Mouse (Mus musculus) kidney, adult 8-10 months (tissue): Measurements from ENCODE around the gene Arfip1.

Source experiments
- DNase-seq, 2 experiments: peaks; one replicate each; pipeline ENCODE4 v3.0.0; 2022

The Arfip1 gene

DNA sequence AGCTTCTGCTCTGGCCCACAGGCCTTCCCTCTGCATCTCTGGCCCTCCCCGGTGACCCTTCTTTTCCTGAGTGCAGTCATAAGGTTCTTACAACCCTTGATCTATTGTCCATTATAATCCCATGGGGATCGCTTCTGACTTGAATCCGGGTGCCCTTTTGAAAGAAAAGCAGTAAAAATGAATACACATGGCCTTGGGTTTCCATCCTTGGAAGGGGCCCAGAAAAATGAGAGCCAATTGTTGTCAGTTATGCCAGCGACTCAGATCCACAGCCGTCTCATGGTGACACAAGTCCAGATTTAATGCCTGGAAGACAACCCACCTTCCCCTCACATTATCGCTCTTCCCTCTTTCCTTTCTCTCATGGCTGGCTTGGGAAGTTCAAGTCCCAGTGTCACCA is 100.3 kb downstream of the Arfip1 start:
- no peak for DNase-seq

- DNase-seq: peak; percentile 33 to 49
These were observed 101.3 kb downstream of the Arfip1 start for GRCm38 (mm10) chr3:84481104-84481503.

GRCm38 (mm10) chr3:84480006-84480897 is 102.2 kb downstream of the Arfip1 start, which contains the start of gene Fhdc1:
TSS of gene Fhdc1 (minus strand) at chr3:84480429.
- peak; percentile 56 to 62 for DNase-seq

DNA sequence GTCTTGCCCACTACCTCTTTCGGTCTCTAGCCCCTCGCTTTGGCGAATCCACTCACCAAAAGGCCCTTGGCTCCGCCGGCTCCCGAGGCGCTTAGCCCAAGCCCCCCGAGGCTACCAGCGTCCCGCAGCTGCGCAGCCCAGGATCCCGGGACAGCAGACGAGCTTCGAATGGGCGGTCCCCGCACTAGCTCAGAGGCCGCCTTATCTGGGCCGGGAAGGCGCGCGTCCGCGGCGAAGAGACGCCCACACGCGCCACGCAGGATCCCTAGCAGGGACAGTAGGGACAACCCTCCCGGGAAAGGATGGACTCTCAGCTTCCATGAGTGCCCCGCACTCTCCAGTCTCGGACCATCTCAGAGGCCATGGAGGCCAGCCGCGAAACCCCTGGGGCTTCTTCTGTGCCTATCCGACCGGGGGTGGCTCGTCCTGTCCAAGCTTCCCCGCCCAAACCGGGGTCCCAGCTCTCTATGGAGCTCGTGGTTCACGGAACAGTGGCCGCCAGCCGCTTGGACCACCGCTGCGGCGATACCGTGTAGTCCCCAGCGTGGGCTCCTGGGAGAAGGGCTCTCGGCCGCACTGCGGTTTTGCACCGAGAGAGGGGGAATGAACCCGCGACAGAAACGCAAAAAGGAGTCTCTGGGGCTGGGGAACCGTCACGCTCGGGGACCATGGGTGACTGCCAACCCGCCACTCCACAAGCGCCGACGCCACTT is 103.0 kb downstream of the Arfip1 start:
- DNase-seq: peak; percentile 31 to 40

- DNase-seq: no peak
These were observed 103.5 kb downstream of the Arfip1 start for GRCm38 (mm10) chr3:84478896-84479292.

DNA sequence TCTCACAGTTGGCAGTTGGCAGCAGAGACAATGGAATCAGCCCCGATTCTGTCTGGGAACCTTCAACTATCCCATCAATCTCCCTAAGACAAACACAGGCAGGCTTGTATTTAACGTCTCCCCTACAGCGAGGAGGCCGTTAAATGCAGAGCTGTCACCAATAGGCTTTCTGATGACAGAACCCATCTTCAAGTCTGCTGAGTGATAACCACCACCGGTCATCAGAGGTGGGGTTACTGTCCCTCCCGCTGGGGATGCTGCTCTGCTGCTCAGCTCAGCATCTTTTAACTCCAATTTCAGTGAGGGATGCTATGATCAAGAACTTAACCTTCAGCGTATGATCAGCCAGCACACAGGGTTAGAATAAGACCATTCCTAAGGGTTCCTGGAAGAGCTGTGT is 104.2 kb downstream of the Arfip1 start:
- DNase-seq: no peak

DNA sequence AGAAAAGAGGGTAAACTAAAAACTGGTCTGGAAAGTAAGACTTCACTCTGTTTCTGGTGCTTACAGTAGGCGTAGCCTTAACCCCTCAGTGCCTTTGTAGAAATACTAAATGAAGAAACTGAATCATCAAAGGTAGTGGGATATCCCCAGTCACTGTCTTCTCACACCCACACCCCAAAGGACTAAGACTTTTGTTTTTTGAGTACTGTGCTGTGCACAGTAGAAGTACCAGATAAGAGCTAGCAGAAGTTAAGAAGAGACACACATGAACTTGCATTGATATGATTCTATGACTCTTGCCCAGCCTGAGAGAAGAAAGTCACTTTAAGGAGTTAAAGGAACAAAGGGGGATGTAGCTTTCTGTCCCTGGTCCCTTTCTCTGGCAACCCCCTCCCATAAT is 104.9 kb downstream of the Arfip1 start:
- DNase-seq: no peak

DNA sequence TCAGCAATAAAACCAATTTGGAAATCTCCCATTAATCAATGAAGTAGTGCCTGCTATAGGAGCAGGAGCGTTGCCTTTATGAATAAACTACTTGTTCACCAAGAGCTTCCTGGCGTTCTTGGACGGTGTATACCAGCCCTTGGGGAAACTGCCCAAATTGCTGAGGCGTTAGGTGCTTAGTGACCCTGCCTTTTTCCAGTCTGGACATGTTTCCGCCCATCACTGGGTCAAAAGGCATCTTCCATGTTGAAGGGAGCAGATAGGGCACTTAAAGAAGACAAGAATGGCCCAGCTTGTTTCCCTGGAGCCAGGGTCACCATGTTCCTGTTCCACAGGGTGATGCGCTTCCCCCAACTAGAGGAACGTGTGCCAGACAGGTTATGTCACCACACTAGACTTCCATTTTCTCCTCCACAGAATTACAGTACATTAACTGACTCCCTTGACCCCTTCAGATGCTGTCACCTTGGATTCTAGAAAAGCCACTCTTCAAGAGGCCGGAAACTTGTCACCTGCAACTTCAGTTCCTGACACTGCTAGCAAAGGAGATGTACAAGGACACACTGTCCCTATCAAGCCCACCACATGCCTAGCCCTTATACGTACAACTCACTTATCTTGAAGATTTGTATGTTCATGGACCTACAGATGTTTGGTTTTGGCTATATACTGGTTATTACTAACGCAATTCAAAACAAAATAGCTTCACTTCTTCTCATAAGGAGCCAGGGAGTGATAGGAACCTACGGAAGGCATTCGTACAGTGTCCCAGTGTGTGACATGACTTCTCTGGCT is 107.2 kb downstream of the Arfip1 start:
- no peak for DNase-seq

DNA sequence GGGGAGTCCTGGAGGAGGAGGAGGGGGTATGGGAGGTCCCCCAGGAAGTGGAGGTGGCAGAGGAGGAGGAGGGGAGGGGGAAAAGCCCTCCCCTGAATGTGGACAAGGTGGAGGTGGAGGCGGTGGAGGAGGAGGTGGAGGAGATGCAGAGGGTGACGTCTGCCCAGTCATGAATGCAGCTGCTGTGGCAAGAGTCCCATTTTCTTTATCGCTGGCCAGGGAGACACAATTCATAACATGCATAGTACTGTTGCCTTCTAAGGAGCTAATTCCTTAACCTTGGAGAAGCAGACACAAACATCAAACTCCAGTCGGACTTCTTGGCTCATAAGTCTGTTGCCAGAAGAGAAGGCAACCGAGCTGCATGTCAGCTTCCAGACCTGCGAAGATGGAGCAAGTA is 108.0 kb downstream of the Arfip1 start:
- no peak for DNase-seq

DNA sequence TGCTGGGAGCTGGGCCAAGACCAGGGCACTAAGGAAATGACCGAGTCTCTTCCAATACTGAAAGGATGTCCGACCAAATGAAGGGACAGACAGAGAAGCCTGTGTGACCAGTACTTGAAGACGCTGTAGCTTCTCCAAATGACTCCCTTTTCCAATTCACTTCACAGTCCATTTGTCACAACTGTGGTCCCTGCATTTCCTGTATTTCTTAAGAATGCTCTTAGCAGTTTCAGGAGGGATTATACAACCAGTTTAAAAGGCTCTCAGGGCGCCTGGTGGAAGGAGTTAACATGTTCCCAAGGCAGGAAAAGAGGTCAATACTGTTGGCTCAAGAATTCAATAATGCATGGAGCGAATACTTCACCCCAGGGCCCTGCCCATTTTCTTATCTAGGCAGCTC is 109.5 kb downstream of the Arfip1 start:
- DNase-seq: no peak

DNA sequence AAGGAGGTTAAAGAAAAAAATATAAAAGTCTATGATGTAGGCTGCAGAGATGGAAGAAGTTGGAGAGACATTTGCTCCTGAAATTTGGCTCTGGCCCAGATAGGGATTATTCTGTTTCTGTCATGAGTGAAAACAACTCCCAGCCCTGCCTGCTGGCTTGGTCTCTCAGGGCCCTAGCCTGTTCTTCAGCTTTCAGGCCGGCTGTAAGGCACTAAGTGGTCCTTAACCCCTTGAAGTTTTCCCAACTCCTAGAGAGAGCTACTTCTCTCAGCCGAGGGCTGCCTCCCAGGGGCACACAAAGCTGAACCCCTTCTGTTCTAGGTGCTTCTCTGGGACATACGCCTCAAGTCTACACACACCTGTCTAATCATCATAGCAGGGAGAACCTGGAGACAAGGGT is 109.9 kb downstream of the Arfip1 start:
- no peak for DNase-seq

DNA sequence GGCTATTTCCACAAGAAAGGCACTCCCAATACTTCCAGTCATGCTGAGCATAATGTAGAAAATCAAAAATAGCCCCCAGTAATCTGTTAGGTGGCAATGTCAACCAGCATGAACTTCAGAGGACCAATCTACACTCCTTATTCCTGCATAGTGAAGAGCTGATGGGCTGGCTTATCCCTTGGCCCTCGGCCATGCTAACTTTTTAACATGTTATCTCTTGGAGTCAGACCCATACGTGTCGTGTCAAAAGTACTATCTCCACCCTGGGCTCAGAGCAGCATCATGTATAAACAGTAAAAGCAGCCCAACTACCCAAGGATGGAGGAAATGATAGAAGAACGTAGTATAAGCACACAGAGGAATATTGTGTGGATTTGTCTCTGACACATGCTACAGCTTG is 111.3 kb downstream of the Arfip1 start:
- DNase-seq: no peak

DNA sequence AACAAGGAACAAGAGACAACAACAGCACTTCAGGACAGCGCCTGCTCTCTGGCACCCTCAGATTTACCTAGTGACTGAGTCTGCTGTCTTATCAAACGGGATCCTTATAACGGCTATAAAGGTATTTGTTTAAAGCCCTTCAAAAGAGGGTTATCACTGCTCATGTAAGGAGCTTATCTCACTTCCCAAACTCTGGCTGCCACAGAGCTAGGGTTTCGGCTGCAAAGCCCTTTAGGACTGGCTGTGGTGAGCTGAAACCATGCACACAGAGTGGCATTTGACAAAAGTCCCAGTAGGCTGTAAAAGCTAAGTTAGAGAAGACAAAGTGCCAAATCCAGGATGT is 114.3 kb downstream of the Arfip1 start:
- no peak for DNase-seq

DNA sequence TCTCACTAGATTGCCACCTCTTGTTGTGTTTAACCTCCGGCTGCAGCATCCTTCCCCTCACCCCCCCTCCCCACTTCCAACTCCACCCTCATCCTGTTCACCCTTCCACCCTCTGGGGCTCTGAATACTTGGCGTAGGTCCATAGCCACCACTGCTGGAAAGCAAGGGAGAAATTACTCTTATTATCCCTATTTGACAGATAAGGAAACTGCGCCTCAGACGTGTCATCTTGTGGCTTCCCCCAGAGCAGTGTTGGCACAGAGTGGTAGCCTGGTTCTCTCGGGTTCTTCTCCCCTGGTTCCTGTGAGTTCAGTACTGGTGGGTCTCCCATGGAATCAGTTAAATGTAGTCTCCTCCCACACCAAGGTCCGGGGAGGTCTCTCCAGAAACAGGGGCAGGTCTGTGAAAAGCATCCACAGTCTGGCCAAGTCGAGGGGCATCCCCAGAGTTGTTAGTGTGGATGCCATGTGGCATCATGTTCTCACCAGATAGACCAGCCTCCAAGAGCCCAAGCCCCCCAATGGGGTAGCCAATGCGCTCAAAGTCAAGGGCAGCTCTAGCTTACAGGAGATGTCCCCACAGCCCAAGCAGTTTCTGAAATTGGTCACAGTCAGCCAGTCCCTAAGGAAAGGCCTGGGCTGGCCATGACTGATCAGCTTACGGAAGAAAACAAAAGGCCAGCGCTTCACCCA is 114.9 kb downstream of the Arfip1 start:
- peak; percentile 41 to 63 for DNase-seq

DNA sequence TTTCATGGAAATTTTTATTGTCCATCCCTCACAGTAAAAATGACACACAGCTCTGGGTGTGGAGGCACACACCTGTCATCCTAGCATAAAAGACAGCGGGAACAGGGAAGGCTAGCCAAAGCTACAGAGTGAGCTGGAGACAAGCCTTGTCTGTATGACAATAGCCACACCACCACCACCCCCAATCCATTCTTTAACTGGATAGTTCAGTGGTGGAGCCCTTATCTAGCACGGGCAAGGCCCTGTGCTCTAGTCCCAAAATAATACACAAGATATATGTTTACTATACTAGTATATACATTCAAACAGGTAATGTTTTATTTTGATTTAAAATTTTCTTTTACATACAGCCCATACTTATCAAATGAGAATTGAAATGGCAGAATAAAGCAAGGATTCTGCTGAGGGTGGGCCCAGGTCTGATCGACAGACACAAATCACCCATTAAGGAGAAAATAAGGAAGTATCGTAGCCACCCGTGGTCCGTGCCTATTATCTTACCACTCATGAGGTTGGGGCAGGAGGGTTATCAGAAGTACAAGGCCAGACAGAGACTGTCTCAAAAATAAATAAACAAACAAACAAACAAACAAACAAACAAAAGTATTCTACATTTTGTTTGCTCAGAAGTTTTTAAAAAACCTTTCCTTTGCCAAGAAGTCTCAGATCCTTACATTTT is 116.5 kb downstream of the Arfip1 start:
- DNase-seq: no peak

DNA sequence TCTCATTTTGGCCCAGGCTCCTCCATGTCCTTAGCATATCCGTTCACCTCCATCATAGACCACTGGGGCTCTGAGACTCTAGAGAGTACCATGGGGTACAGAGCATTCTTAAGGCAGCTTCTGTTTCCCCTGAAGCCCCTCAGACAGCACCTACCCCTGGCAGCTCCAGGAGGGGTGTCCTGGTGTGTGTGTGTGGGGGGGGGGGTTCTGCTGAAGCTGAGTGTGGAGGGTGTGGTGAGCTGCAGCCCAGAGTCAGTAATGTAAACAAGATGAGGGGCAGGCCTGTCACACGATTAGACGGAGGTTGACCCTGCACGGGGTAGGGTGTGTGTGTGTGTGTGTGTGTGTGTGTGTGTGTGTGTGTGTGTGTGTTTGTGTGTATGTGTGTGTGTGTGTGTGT is 120.7 kb downstream of the Arfip1 start:
- no peak for DNase-seq

- DNase-seq: peak; percentile 69 to 77
These were observed 121.5 kb downstream of the Arfip1 start for GRCm38 (mm10) chr3:84460952-84461351.

GRCm38 (mm10) chr3:84460499-84460898 is 121.9 kb downstream of the Arfip1 start:
- no peak for DNase-seq

DNA sequence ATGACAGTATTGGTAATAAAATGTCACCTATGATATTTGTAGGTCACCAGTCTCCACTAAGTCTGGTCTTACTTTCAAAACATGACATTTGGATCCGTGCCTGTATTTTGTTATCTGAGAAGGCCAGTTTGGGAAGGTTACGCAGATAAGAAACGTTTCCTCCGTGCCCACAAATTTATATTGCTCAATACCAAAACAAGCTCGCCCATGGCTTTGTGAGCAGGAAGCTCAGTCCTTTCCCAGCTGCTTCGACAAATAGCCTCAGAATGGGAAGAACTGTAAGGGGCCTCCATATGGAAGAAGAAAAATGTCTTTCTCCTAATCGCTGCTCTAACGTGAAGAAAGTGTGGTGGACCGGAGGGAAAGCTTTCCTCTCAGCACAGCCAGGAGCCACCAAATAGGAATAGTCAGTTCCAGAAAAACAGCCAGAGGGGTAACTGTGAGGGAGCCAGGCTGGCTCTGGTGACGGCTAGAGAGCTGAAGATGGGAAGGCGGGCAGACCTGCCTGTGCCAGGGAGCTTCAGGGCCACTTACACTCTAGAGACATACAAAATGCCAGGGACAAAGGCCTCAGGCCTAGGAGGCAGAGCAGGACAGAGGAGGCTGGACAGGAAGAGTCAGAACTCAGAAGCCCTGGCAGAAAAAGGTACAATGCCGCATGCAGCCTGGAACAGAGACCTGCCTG is 126.5 kb downstream of the Arfip1 start:
- peak in 1 of 2 experiments; percentile 46 for DNase-seq

GRCm38 (mm10) chr3:84450651-84451050 is 131.8 kb downstream of the Arfip1 start:
- no peak for DNase-seq

- DNase-seq: no peak
These were observed 133.4 kb downstream of the Arfip1 start for GRCm38 (mm10) chr3:84449015-84449414.

DNA sequence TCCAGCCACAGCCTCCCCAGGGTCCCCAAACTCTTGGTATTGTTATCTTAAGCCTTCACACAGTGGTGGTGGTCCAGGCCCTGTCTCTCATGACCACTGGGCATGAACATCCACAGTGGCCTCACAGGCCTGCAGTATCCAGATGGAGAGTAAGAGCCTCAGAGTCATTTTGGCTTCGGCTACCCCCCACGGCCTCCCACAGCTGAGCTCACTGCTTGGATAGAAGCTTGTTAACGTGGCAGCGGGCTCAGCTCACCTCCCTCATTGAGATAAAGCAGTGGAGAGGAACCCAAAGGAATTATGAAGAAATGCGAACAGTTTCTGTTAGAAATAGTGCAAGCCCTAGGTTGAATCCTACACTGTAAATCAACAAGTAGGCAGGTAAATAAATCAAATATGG is 134.6 kb downstream of the Arfip1 start:
- no peak for DNase-seq
